Mouse (Mus musculus): ENCODE measurements around the gene Shank1.

The Shank1 gene

DNA sequence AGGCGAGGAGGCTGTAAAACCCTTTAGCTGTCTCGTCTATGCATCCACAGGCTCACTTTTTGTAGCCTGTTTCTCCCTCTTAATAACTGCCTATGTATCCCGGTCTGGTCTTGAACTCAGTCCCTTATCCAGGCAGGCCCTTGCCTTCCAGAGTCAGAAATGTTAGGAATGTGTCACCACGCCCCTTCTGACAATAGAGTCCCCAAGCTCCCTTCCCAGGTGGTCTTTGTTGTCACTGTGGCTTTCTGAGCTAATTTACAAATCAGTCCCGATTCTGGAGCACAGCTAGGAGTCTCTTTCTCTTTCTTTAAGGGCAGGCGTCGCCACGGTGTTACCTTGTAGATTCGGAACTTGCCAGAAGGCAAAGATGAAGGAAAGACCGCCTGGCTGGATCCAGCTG is 65.2 kb downstream of the Shank1 start:
- DNase-seq: no peak

DNA sequence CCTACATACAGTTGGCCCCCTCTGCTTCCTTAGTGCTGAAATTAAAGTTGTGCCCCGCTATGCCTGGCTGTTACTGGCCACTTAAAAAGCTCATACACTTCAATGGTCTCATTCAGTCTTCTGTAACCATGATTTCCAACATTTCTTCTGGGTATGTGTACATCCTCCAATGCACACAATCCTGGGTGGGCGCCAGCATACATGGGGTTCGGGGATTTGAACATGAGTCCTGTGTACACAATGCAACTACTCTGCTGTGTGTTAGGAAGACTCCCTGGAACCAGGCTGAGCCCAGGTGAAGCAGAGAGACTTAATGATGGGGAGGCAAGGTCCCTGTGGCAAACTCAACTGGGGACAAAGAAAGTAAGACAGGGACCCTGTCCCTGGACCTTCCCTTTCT is 65.7 kb downstream of the Shank1 start:
- DNase-seq: no peak

DNA sequence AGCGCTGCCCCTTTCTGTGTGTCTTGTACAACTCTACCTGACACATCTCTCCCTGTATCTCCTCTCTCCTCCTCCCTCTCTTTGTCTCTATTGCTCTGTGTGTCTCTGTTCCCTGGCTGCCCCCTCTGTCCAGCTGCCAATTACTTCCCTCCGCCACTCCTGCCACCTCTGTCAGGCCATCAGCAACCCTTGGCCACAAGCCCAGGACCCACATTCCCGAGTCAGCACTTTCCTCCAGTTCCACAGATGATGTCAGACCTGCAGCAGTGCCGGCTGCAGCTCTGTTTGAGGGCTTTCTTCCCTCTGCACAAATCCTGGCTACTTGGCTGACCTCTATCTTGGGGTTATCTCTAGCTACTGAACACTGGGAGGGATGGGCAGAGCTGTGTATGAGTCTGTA is 68.2 kb downstream of the Shank1 start:
- DNase-seq: peak; percentile 81

DNA sequence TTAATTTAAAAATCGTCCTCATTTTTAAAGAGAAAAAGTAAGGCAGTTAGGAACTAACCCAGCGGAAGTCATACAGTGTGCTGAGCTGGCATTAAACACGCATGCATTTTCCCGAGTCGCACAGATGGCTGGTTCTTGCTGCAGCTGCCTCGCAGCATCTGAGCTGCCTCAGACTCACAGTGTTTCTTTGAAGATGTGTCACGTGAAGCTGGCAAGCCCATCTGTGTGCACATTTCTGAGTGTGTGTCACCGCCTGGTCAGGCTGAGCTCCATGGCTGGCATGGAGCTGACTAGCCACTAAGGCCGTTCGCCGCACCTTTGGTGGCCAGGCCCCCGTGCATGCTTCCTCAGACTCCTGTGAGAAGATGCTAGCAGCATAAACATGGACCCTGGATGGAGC is 72.5 kb downstream of the Shank1 start:
- no peak for DNase-seq

DNA sequence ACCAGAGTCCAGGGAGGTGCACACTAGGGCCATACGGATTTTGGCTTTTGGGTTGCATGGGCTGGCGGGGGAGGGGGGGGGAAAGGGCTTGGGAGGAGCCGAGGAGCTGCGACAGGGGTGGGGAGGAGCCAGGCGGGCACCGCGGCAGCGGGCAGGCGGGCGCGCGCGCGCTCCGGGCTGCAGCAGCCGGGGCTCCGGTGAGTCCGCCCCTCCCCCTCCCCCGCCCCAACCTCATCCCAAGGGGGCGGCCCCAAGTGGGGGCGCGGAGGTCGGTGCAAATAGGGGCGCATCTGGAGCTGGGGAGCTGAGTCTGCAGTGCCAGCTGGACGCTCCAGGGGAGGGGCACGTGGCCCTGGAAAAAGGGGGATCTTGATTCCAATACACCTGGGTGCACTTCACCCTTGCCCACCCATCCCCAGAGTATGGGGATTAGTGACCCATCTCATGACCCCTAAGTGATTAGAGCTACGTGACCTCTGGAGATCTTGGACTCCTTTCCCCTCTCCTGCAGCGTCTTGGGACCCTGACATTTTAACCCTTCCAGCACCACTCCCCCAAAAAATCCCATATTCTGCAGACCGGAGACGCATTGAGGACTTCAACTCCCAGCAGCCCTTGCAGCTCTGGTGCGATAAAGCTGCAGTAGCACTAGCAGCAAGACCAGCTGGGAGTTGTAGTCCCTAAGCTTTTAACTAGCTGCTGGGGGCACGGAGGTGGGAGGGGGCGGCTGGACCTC is 74.1 kb downstream of the Shank1 start, which contains the start of gene Syt3:
Syt3 (plus strand) TSS at position 123 of the 736 bp plus-strand sequence.
- DNase-seq: peak; percentile 76

DNA sequence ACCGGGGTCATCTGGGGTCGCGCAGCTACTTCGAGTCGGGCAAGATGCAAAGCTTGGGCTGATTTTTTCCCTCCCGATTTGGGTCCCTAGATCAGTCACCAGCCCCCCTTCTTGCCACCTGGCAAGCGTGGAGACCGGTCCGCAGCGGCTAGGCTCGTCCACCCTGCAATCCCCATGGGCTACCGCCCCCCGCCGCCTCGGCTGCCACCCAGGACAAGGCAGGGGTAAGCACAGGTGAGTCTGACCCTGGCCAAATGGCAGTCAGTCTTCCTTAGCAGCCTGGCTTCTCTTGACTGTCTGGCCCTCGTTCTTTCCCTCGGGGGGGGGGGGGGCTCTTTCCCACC is 74.6 kb downstream of the Shank1 start:
- DNase-seq: no peak

DNA sequence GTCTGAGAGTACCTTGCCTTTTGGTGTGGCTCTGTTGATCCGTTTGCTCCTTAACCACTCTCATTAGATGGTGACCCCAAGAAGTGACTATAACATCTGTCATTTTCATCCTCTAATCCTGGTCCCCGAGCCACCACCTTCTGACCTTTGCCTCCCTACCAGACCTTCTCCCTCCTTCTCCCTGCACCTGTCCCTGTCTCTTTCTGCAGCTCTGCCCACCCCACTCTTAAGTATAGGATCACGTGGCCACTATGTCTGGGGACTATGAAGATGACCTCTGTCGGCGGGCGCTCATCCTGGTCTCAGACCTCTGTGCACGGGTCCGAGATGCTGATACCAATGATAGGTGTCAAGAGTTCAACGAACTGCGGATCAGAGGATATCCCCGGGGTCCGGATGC is 75.7 kb downstream of the Shank1 start, which contains the start of gene 1700008O03Rik:
1700008O03Rik (minus strand) TSS at position 101 of the 400 bp plus-strand sequence.
- DNase-seq: no peak

DNA sequence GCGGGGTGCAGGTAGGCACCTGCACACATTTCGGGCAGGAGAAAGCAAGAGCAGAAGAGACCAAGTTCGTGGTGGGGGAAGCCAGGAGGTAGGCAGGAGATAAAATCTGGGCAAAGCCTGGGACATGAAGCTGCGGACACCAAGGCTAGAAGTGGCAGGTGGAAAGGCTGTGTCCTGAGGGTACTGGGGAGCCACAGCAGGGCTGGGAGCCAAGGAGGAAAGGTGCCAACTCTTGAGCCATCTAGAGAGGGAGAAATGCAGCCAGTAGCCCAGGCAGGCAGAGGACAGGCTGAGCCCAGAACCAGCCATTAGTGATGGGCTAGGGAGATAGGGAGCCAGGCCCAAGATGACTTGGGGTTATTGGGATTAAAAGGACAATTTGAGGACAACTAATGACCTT is 81.8 kb downstream of the Shank1 start:
- no peak for DNase-seq

DNA sequence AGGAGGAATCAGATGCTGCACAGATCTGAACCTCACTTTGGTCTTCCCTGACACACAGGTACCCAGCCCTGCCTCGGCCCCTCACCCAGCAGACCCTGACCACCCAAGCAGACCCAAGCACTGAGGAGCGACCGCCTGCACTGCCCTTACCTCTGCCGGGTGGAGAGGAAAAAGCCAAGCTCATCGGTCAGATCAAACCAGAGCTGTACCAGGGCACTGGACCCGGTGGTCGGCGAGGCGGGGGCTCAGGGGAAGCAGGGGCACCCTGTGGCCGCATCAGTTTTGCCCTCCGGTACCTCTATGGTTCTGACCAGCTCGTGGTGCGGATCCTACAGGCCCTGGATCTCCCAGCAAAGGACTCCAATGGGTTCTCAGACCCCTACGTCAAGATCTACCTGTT is 82.3 kb downstream of the Shank1 start:
- no peak for DNase-seq

DNA sequence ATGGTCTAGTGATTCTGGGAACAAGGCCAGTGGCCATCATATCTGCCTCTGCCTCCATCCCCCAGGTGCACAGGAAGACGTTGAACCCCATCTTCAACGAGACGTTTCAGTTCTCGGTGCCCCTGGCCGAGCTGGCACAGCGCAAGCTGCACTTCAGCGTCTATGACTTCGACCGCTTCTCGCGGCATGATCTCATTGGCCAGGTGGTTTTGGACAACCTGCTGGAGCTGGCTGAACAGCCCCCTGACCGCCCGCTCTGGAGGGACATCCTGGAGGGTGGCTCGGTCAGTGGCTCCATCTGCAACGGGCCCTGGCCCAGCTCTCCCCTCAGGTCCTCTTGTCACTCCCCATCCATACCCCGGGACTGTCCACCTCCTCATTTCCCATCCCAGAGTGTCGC is 83.2 kb downstream of the Shank1 start:
- DNase-seq: no peak

DNA sequence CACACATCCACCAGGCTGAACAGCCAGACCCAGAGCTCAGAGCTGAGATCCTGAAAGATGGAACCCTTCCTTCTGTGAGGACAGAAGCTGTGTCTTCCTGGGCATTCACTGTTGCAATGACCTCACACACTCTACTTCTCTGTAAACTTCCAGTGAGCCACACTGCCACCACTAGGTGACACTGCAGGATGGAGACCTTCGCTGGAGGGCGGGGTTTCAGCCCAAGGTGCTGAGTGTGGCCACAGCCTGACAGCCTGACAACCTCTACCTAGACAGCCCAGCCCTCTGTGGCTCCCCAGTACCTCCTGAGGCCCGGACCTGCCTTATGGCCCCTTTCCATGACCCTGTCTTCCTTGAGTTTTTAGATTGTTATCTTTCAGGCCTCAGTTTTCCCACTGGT is 88.5 kb downstream of the Shank1 start:
- DNase-seq: peak; percentile 71

DNA sequence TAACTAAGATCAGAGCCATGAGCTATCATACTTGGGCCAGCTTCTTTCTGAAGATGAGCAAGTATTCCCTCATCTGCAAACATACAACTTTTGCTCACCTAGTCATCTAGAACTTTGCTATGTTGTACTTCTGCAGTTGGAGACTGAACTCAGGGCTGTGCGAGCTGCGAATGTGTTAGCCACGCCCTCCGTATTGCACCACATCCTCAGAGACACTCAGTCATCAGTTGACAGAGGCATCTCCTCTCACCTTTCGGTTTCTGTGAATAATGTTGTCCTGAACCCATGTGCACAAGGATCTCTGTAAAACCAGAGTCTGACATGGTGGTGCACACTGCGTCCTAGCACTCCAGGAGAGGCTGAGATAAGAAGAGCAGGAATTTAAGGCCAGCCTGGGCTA is 91.6 kb downstream of the Shank1 start:
- DNase-seq: no peak

DNA sequence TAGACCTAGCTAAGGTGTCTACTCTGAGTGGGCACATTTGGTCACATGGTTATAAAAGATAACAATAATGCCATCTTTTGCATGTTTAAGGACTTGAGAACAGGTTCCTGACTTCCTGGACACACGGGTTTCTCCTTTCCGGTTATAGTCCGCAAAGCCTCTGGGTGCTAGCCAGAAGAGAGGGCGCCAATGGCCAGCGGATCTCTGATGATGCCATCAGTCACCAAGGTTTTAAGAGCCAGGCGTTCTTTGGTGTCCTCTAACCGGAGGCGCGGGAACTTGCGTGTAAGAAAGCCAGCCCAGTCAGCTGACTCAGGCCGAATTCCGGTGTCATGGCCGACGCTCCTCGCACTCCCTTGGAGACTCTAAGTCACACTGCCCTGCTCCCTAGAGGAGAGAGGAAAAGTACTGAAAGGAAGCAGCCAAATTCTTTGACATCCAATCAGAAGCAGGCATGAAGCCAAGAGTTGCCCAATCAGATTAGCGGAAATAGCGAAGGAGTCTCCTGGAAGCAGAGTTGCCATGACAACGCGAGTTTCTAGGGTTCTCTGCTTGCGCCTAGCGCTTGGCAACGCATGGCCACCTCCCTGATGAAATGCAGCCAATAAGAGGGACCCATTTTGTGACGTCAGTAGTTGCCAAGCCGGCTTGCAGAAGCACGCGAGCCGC is 95.4 kb downstream of the Shank1 start:
- peak; percentile 95 for DNase-seq

DNA sequence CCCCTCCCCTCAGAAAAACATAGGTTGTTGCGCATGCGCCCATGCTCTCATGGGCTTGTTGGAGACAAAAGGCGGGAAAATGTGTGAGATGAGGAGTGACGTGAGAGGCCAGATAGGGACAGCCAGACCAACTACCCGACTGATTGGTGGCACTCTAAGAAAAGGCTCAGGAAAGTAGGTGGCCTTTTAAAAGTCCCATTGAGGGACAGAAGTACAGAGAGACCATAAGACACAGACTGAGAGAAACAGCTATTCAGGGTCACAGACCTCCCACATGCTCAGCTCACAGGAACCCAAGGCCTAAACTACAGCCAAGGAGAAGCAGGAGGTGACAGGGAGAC is 95.9 kb downstream of the Shank1 start:
- no peak for DNase-seq

All from lung, postnatal 10 days (tissue).